Comparison of ENCODE assay signal across 14 mouse cellular contexts in genomic region chr12:15536247-15536646, GRCm38 (mm10).
DNase-seq lines count a peak whose midpoint lies in the region; ATAC-seq lines count a peak whose summit lies in the region.
"Had no signal": no experiment of that assay in that cellular context is flagged by ENCODE, and none has a peak within 500 bp of the region (broad histone marks: within the 10 kb centered on the region; RNA-seq: fewer than 3 reads in every experiment).

No protein-coding gene starts in this region.

- 90% methylated on average over 5 of the region's 5 CpGs for WGBS in forebrain, embryonic 12.5 days
- WGBS in forebrain, embryonic 10.5 days, result 91% methylated on average over 5 of the region's 5 CpGs
- 90% methylated on average over 5 of the region's 5 CpGs for WGBS in hindbrain, embryonic 14.5 days
- WGBS in hindbrain, embryonic 13.5 days, result 90% methylated on average over 5 of the region's 5 CpGs
- 89% methylated on average over 5 of the region's 5 CpGs for WGBS in midbrain, embryonic 13.5 days
- WGBS in midbrain, embryonic 10.5 days, result 91% methylated on average over 5 of the region's 5 CpGs
- WGBS in midbrain, embryonic 15.5 days, result 86% methylated on average over 5 of the region's 5 CpGs
- WGBS in heart, embryonic 10.5 days, result 83% methylated on average over 5 of the region's 5 CpGs

- no peaks in the 10 kb centered on the region for H3K36me3 ChIP-seq in forebrain, embryonic 12.5 days (replicated peaks)
- no peaks in the 10 kb centered on the region for H3K36me3 ChIP-seq in forebrain, embryonic 10.5 days (replicated peaks)
- no peaks in the 10 kb centered on the region for H3K36me3 ChIP-seq in hindbrain, embryonic 14.5 days (replicated peaks; ENCODE audit: control insufficient read depth, insufficient read depth)
- H3K36me3 ChIP-seq in hindbrain, embryonic 13.5 days, result no peaks in the 10 kb centered on the region
- H3K36me3 ChIP-seq in midbrain, embryonic 13.5 days, result no peaks in the 10 kb centered on the region
- H3K36me3 ChIP-seq in midbrain, embryonic 10.5 days, result no peaks in the 10 kb centered on the region
- H3K36me3 ChIP-seq in midbrain, embryonic 15.5 days (replicated peaks), result no peaks in the 10 kb centered on the region
- H3K36me3 ChIP-seq in heart, embryonic 10.5 days, result no peaks in the 10 kb centered on the region
- H3K36me3 ChIP-seq: embryonic facial prominence, embryonic 10.5 days; heart, embryonic 12.5 days; hindbrain, embryonic 10.5 days; intestine, embryonic 15.5 days had no signal

- no peaks in the 10 kb centered on the region for H3K27me3 ChIP-seq in forebrain, embryonic 12.5 days
- H3K27me3 ChIP-seq in forebrain, embryonic 10.5 days (ENCODE audit: poor library complexity, severe bottlenecking), result no peaks in the 10 kb centered on the region
- H3K27me3 ChIP-seq in hindbrain, embryonic 14.5 days (ENCODE audit: control insufficient read depth, insufficient read depth, low read length), result no peaks in the 10 kb centered on the region
- no peaks in the 10 kb centered on the region for H3K27me3 ChIP-seq in hindbrain, embryonic 13.5 days
- no peaks in the 10 kb centered on the region for H3K27me3 ChIP-seq in midbrain, embryonic 13.5 days
- H3K27me3 ChIP-seq in midbrain, embryonic 10.5 days (ENCODE audit: low read depth, poor library complexity, severe bottlenecking), result no peaks in the 10 kb centered on the region
- H3K27me3 ChIP-seq in midbrain, embryonic 15.5 days (replicated peaks), result no peaks in the 10 kb centered on the region
- H3K27me3 ChIP-seq in heart, embryonic 10.5 days (ENCODE audit: insufficient read depth, poor library complexity, severe bottlenecking), result no peaks in the 10 kb centered on the region
- H3K27me3 ChIP-seq: heart, embryonic 12.5 days; intestine, embryonic 15.5 days had no signal

- no peaks in the 10 kb centered on the region for H3K9me3 ChIP-seq in forebrain, embryonic 12.5 days
- no peaks in the 10 kb centered on the region for H3K9me3 ChIP-seq in forebrain, embryonic 10.5 days
- no peaks in the 10 kb centered on the region for H3K9me3 ChIP-seq in hindbrain, embryonic 14.5 days (ENCODE audit: control insufficient read depth, low read length)
- no peaks in the 10 kb centered on the region for H3K9me3 ChIP-seq in hindbrain, embryonic 13.5 days
- H3K9me3 ChIP-seq in midbrain, embryonic 13.5 days, result no peaks in the 10 kb centered on the region
- H3K9me3 ChIP-seq in midbrain, embryonic 10.5 days (replicated peaks), result no peaks in the 10 kb centered on the region
- no peaks in the 10 kb centered on the region for H3K9me3 ChIP-seq in midbrain, embryonic 15.5 days
- H3K9me3 ChIP-seq in heart, embryonic 10.5 days, result no peaks in the 10 kb centered on the region
- H3K9me3 ChIP-seq: embryonic facial prominence, embryonic 10.5 days; heart, embryonic 12.5 days; hindbrain, embryonic 10.5 days; intestine, embryonic 15.5 days had no signal

- H3K27ac ChIP-seq in forebrain, embryonic 12.5 days, result no peak overlapping the region
- no peak overlapping the region for H3K27ac ChIP-seq in forebrain, embryonic 10.5 days
- H3K27ac ChIP-seq in hindbrain, embryonic 14.5 days, result no peak overlapping the region
- H3K27ac ChIP-seq in hindbrain, embryonic 13.5 days, result no peak overlapping the region
- no peak overlapping the region for H3K27ac ChIP-seq in midbrain, embryonic 13.5 days
- H3K27ac ChIP-seq in midbrain, embryonic 10.5 days (replicated peaks), result no peak overlapping the region
- H3K27ac ChIP-seq in midbrain, embryonic 15.5 days, result no peak overlapping the region
- no peak overlapping the region for H3K27ac ChIP-seq in heart, embryonic 10.5 days
- H3K27ac ChIP-seq: embryonic facial prominence, embryonic 10.5 days; heart, adult 2 months; hindbrain, embryonic 10.5 days; intestine, embryonic 15.5 days had no signal

- no peak overlapping the region for H3K4me3 ChIP-seq in forebrain, embryonic 12.5 days (replicated peaks)
- no peak overlapping the region for H3K4me3 ChIP-seq in forebrain, embryonic 10.5 days
- H3K4me3 ChIP-seq in hindbrain, embryonic 14.5 days (replicated peaks; ENCODE audit: low read length), result no peak overlapping the region
- H3K4me3 ChIP-seq in hindbrain, embryonic 13.5 days, result no peak overlapping the region
- H3K4me3 ChIP-seq in midbrain, embryonic 13.5 days (replicated peaks), result no peak overlapping the region
- H3K4me3 ChIP-seq in midbrain, embryonic 10.5 days, result no peak overlapping the region
- H3K4me3 ChIP-seq in midbrain, embryonic 15.5 days, result no peak overlapping the region
- no peak overlapping the region for H3K4me3 ChIP-seq in heart, embryonic 10.5 days
- H3K4me3 ChIP-seq: embryonic facial prominence, embryonic 10.5 days; heart, adult 2 months; heart, embryonic 12.5 days; hindbrain, embryonic 10.5 days; intestine, embryonic 15.5 days had no signal

- DNase-seq in forebrain, embryonic 10.5 days (ENCODE audit: extremely low spot score, low spot score), result no peak
- no peak for DNase-seq in hindbrain, embryonic 14.5 days (ENCODE audit: low spot score)
- no peak for DNase-seq in midbrain, embryonic 10.5 days (ENCODE audit: low spot score)
- DNase-seq in heart, embryonic 10.5 days (ENCODE audit: low spot score), result no peak

- ATAC-seq in forebrain, embryonic 12.5 days (ENCODE audit: low FRiP score), result peak; percentile 11; the same call in 1 of the 2 replicates
- ATAC-seq in hindbrain, embryonic 14.5 days (ENCODE audit: low FRiP score), result peak; percentile 18; the same call in 1 of the 2 replicates
- ATAC-seq in hindbrain, embryonic 13.5 days (ENCODE audit: low FRiP score), result no peak
- ATAC-seq in midbrain, embryonic 13.5 days, result peak; percentile 30; the same call in 1 of the 2 replicates
- 0 out of 2 replicates have a peak, but pooled peaks have one; percentile 21 for ATAC-seq in midbrain, embryonic 15.5 days (replicated peaks)
- ATAC-seq: intestine, embryonic 15.5 days; Patski had no signal

- no peak overlapping the region for H3K4me2 ChIP-seq in forebrain, embryonic 12.5 days
- no peak overlapping the region for H3K4me2 ChIP-seq in hindbrain, embryonic 14.5 days (replicated peaks)
- H3K4me2 ChIP-seq in hindbrain, embryonic 13.5 days, result no peak overlapping the region
- no peak overlapping the region for H3K4me2 ChIP-seq in midbrain, embryonic 13.5 days (replicated peaks)
- H3K4me2 ChIP-seq in midbrain, embryonic 15.5 days, result no peak overlapping the region
- H3K4me2 ChIP-seq: heart, embryonic 12.5 days; intestine, embryonic 15.5 days had no signal

- no peaks in the 10 kb centered on the region; the same call in 1 of the 2 replicates for H3K4me1 ChIP-seq in forebrain, embryonic 12.5 days
- H3K4me1 ChIP-seq in forebrain, embryonic 10.5 days, result no peaks in the 10 kb centered on the region
- no peaks in the 10 kb centered on the region; the same call in 1 of the 2 replicates for H3K4me1 ChIP-seq in hindbrain, embryonic 14.5 days (replicated peaks; ENCODE audit: control insufficient read depth, insufficient read depth, low read length)
- no peaks in the 10 kb centered on the region for H3K4me1 ChIP-seq in hindbrain, embryonic 13.5 days (replicated peaks)
- no peaks in the 10 kb centered on the region for H3K4me1 ChIP-seq in midbrain, embryonic 13.5 days (replicated peaks)
- no peaks in the 10 kb centered on the region for H3K4me1 ChIP-seq in midbrain, embryonic 10.5 days
- no peaks in the 10 kb centered on the region for H3K4me1 ChIP-seq in midbrain, embryonic 15.5 days
- no peaks in the 10 kb centered on the region for H3K4me1 ChIP-seq in heart, embryonic 10.5 days
- H3K4me1 ChIP-seq: hindbrain, embryonic 10.5 days; intestine, embryonic 15.5 days had no signal

- H3K9ac ChIP-seq in forebrain, embryonic 12.5 days, result no peak overlapping the region
- no peak overlapping the region for H3K9ac ChIP-seq in hindbrain, embryonic 14.5 days
- H3K9ac ChIP-seq in hindbrain, embryonic 13.5 days, result no peak overlapping the region
- H3K9ac ChIP-seq in midbrain, embryonic 13.5 days (replicated peaks), result no peak overlapping the region
- no peak overlapping the region for H3K9ac ChIP-seq in midbrain, embryonic 15.5 days
- H3K9ac ChIP-seq: heart, embryonic 12.5 days; intestine, embryonic 15.5 days had no signal
